Mouse (Mus musculus) neural tube, embryonic 14.5 days (tissue): ENCODE measurements around the gene Optn. TPM values are rescaled to one million over a fixed set of nuclear protein-coding genes. Genes with fewer than 3 reads are reported as not detected.

ENCODE experiments used
- ATAC-seq: fragments of 200-750 bp; cut with Nextera tagmentation; 2 replicates; pipeline ENCODE4 v1.8.0; 2017; ENCODE audit warnings: low read depth, mild to moderate bottlenecking, moderate TSS enrichment, moderate library complexity
- H3K27ac ChIP-seq: fragments of 300-500 bp; sonication (generic); 2 replicates; pipeline ENCODE4 v1.5.1; 2014; ENCODE audit warnings: low read depth, mild to moderate bottlenecking, control low read depth, low read length, moderate library complexity, mixed read lengths
- H3K27me3 ChIP-seq: fragments of 300-500 bp; sonication (generic); 2 replicates; pipeline ENCODE4 v1.6.1; 2014; ENCODE audit warnings: low read length; ENCODE audit not compliant: control insufficient read depth, insufficient read depth
- H3K36me3 ChIP-seq: fragments of 300-500 bp; sonication (generic); 2 replicates; pipeline ENCODE4 v1.6.1; 2014; ENCODE audit warnings: low read length, mixed read lengths; ENCODE audit not compliant: control insufficient read depth, insufficient read depth
- H3K4me1 ChIP-seq: fragments of 300-500 bp; sonication (generic); 2 replicates; pipeline ENCODE4 v1.6.1; 2014; ENCODE audit warnings: low read length; ENCODE audit not compliant: control insufficient read depth, insufficient read depth
- H3K4me2 ChIP-seq: fragments of 300-500 bp; sonication (generic); 2 replicates; pipeline ENCODE4 v1.6.1; 2014; ENCODE audit warnings: mild to moderate bottlenecking, low read depth, low read length, control low read depth
- H3K4me3 ChIP-seq: fragments of 300-500 bp; sonication (generic); 2 replicates; pipeline ENCODE4 v1.5.1; 2014; ENCODE audit warnings: low read depth, low read length, control low read depth, mixed read lengths
- H3K9ac ChIP-seq: fragments of 300-500 bp; sonication (generic); replicated peaks from 2 replicates; pipeline ENCODE4 v1.6.1; 2014; ENCODE audit warnings: low read depth, mild to moderate bottlenecking, control low read depth, low read length, mixed read lengths
- H3K9me3 ChIP-seq: fragments of 300-500 bp; sonication (generic); 2 replicates; pipeline ENCODE4 v1.6.1; 2016; ENCODE audit warnings: low read length; ENCODE audit not compliant: control insufficient read depth
- WGBS: fragments of 180-500 bp; shearing (Covaris S2); extraction: QIAGEN DNeasy Blood & Tissue Kit; methylation state at CpG from one replicate; pipeline ENCODE4 v1.1.7; 2014; 5-methylcytosine and 5-hydroxymethylcytosine counted together
- polyA plus RNA-seq: library from polyadenylated mRNA; unstranded; fragments of >200 nt; fragmentation: Nextera tagmentation; extraction: Ambion mirVana; gene quantifications from 2 replicates; pipeline ENCODE4 v1.2.1, GENCODE M21; 2014

Optn gene
- 14.6 and 16.6 TPM in 2 replicates for polyA plus RNA-seq

- peak within 1 kb of the TSS; percentile 58 for H3K9ac ChIP-seq
- no peaks in the 10 kb centered on the region for H3K9me3 ChIP-seq
- peak within 1 kb of the TSS; percentile 62 for H3K4me2 ChIP-seq
- no peak within 1 kb of the TSS for H3K27ac ChIP-seq
- H3K36me3 ChIP-seq: no peaks in the 10 kb centered on the region
- peak; percentile 92 for ATAC-seq
- peaks cover 6% of the 10 kb centered on the region; the same call in 1 of the 2 replicates for H3K4me1 ChIP-seq
- H3K4me3 ChIP-seq: peak within 1 kb of the TSS; percentile 54
- H3K27me3 ChIP-seq: peaks cover 2% of the 10 kb centered on the region
- WGBS: 1% methylated on average over 56 of the region's 63 CpGs
Observed at GRCm38 (mm10) chr2:5063299-5064205, at the start of gene Optn. Gene Optn (minus strand): TSS chr2:5064051.

- Histone ChIP-seq H3K9ac (no peak overlapping the region), H3K27ac (no peak overlapping the region; the same call in 1 of the 2 replicates), H3K4me3 (no peak overlapping the region), H3K4me2 (no peak overlapping the region), H3K36me3 (no peaks in the 10 kb centered on the region), H3K9me3 (no peaks in the 10 kb centered on the region), H3K4me1 (peaks cover 8% of the 10 kb centered on the region; the same call in 1 of the 2 replicates), H3K27me3 (no peaks in the 10 kb centered on the region)
- ATAC-seq: peak; percentile 50; the same call in 1 of the 2 replicates
- WGBS: 35% methylated on average over 8 of the region's 8 CpGs
Observed at GRCm38 (mm10) chr2:5112785-5113291, 49.0 kb upstream of the Optn start.

- Histone ChIP-seq H3K27me3 (no peaks in the 10 kb centered on the region), H3K4me1 (0 out of 2 replicates have a peak, but pooled peaks cover 7% of the 10 kb centered on the region), H3K4me2 (no peak overlapping the region), H3K36me3 (no peaks in the 10 kb centered on the region), H3K9ac (no peak overlapping the region), H3K27ac (no peak overlapping the region), H3K9me3 (peaks cover 7% of the 10 kb centered on the region; the same call in 1 of the 2 replicates), H3K4me3 (no peak overlapping the region)
- WGBS: 56% methylated on average over 1 of the region's 1 CpGs
- ATAC-seq: no peak
Observed at GRCm38 (mm10) chr2:5102891-5103290, 39.0 kb upstream of the Optn start.

- no peaks in the 10 kb centered on the region for H3K36me3 ChIP-seq
- H3K9me3 ChIP-seq: peaks cover 5% of the 10 kb centered on the region; the same call in 1 of the 2 replicates
- 0 out of 2 replicates have a peak, but pooled peaks cover 9% of the 10 kb centered on the region for H3K4me1 ChIP-seq
- ATAC-seq: no peak
- no peak overlapping the region for H3K4me2 ChIP-seq
- H3K27me3 ChIP-seq: no peaks in the 10 kb centered on the region
- WGBS: 85% methylated on average over 10 of the region's 10 CpGs
- no peak overlapping the region for H3K9ac ChIP-seq
- no peak overlapping the region for H3K27ac ChIP-seq
- no peak overlapping the region for H3K4me3 ChIP-seq
Observed at GRCm38 (mm10) chr2:5101743-5102245, 37.9 kb upstream of the Optn start.

GRCm38 (mm10) chr2:5099176-5099575 is 35.3 kb upstream of the Optn start:
- 79% methylated on average over 6 of the region's 6 CpGs for WGBS
- no peaks in the 10 kb centered on the region for H3K9me3 ChIP-seq
- no peak overlapping the region for H3K27ac ChIP-seq

GRCm38 (mm10) chr2:5097786-5098445 is 34.1 kb upstream of the Optn start:
- Histone ChIP-seq H3K4me2 (peak overlapping the region; percentile 46), H3K4me3 (peak overlapping the region; percentile 4; the same call in 1 of the 2 replicates), H3K27me3 (no peaks in the 10 kb centered on the region), H3K9me3 (no peaks in the 10 kb centered on the region), H3K36me3 (no peaks in the 10 kb centered on the region), H3K27ac (peak overlapping the region; percentile 55; the same call in 1 of the 2 replicates), H3K9ac (no peak overlapping the region; the same call in 1 of the 2 replicates), H3K4me1 (0 out of 2 replicates have a peak, but pooled peaks cover 9% of the 10 kb centered on the region)
- peak; percentile 64; the same call in 1 of the 2 replicates for ATAC-seq
- 28% methylated on average over 20 of the region's 20 CpGs for WGBS

More at GRCm38 (mm10) chr2:5099176-5099575, 35.3 kb upstream of the Optn start:
- Histone ChIP-seq H3K4me3 (no peak overlapping the region), H3K27me3 (no peaks in the 10 kb centered on the region), H3K36me3 (no peaks in the 10 kb centered on the region), H3K9ac (no peak overlapping the region), H3K4me2 (no peak overlapping the region), H3K4me1 (0 out of 2 replicates have a peak, but pooled peaks cover 9% of the 10 kb centered on the region)
- ATAC-seq: no peak

GRCm38 (mm10) chr2:5095316-5095715 is 31.5 kb upstream of the Optn start:
- no peak overlapping the region for H3K4me3 ChIP-seq
- ATAC-seq: no peak
- no peak overlapping the region for H3K9ac ChIP-seq
- H3K27ac ChIP-seq: no peak overlapping the region
- WGBS: 41% methylated on average over 1 of the region's 1 CpGs
- no peak overlapping the region for H3K4me2 ChIP-seq
- no peaks in the 10 kb centered on the region for H3K27me3 ChIP-seq
- no peaks in the 10 kb centered on the region for H3K36me3 ChIP-seq
- 0 out of 2 replicates have a peak, but pooled peaks cover 9% of the 10 kb centered on the region for H3K4me1 ChIP-seq
- no peaks in the 10 kb centered on the region for H3K9me3 ChIP-seq

- 85% methylated on average over 5 of the region's 5 CpGs for WGBS
- H3K9me3 ChIP-seq: no peaks in the 10 kb centered on the region
- H3K27me3 ChIP-seq: no peaks in the 10 kb centered on the region
- H3K4me1 ChIP-seq: 0 out of 2 replicates have a peak, but pooled peaks cover 9% of the 10 kb centered on the region
- ATAC-seq: no peak
- H3K4me2 ChIP-seq: no peak overlapping the region
- H3K9ac ChIP-seq: no peak overlapping the region
- H3K4me3 ChIP-seq: no peak overlapping the region
- H3K27ac ChIP-seq: no peak overlapping the region
- no peaks in the 10 kb centered on the region for H3K36me3 ChIP-seq
Observed at GRCm38 (mm10) chr2:5094876-5095275, 31.0 kb upstream of the Optn start.
